Comparison of ENCODE assay signal across 16 mouse cellular contexts in the genomic region with DNA sequence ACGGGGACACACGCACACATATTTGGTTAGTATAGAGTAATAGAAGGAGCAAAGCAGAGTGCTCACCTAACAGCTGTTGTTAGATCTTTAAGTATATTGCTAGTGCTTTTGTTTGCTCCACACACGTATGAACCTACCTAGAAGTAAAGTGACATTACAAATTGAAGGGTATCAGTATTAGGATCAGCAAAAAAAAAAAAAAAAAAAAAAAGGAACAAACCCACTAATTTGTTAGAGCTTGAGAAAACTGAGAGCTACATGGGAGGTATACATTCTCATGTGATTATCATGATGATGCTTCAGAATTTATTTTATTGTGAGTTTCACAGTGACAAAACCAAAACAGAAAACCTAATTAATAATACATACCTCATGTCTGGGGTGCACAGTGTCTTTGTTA.
"Had no signal": no experiment of that assay in that cellular context is flagged by ENCODE, and none has a peak within 500 bp of the region (broad histone marks: within the 10 kb centered on the region; RNA-seq: fewer than 3 reads in every experiment).

No protein-coding gene starts in this region.

- H3K27ac ChIP-seq: neural tube, embryonic 13.5 days; neural tube, embryonic 15.5 days; stomach, embryonic 15.5 days; stomach, postnatal 0 days had no signal

- H3K9ac ChIP-seq: neural tube, embryonic 13.5 days; neural tube, embryonic 15.5 days; stomach, embryonic 15.5 days had no signal

- H3K27me3 ChIP-seq: neural tube, embryonic 13.5 days; neural tube, embryonic 15.5 days; stomach, embryonic 15.5 days had no signal

- DNase-seq: retina, postnatal 1 day; right cerebral cortex, adult 18-20 months; right cerebral cortex, postnatal 14 days; right cerebral cortex, postnatal 25 days; right cerebral cortex, postnatal 4 days; spleen, adult 18-20 months; thymus, adult 18-20 months; thymus, adult 2 months; thymus, postnatal 14 days; thymus, postnatal 25 days; thymus, postnatal 36 days; thymus, postnatal 4 days had no signal

- H3K4me3 ChIP-seq: neural tube, embryonic 13.5 days; neural tube, embryonic 15.5 days; stomach, embryonic 15.5 days had no signal

- H3K36me3 ChIP-seq: neural tube, embryonic 13.5 days; neural tube, embryonic 15.5 days; stomach, embryonic 15.5 days had no signal

- H3K4me2 ChIP-seq: neural tube, embryonic 13.5 days; neural tube, embryonic 15.5 days; stomach, embryonic 15.5 days had no signal

- H3K9me3 ChIP-seq: neural tube, embryonic 13.5 days; neural tube, embryonic 15.5 days; stomach, embryonic 15.5 days had no signal
